Mouse (Mus musculus): ENCODE measurements at regions not wholly inside any gene's neighbourhood (a gene's known extent, or its start where the extent isn't known, plus 50 kb on each side); places are given as distances from the start of the nearest gene placed in this dataset.

GRCm38 (mm10) chr4:125938186-125938585 is 86.2 kb upstream of the Csf3r start:
- no peaks in the 10 kb centered on the region for H3K36me3 ChIP-seq (ENCODE audit: control insufficient read depth, insufficient read depth, low read length, poor library complexity, severe bottlenecking)
- DNase-seq (ENCODE audit: low read depth, low spot score), result no peak
- no peaks in the 10 kb centered on the region for H3K27me3 ChIP-seq (ENCODE audit: control insufficient read depth, insufficient read depth, low read length, poor library complexity, severe bottlenecking)

GRCm38 (mm10) chr4:125941266-125941665 is 83.1 kb upstream of the Csf3r start:
- DNase-seq (ENCODE audit: low read depth, low spot score), result no peak
- Histone ChIP-seq H3K36me3 (ENCODE audit: control insufficient read depth, insufficient read depth, low read length, poor library complexity, severe bottlenecking) (no peaks in the 10 kb centered on the region), H3K27me3 (ENCODE audit: control insufficient read depth, insufficient read depth, low read length, poor library complexity, severe bottlenecking) (no peaks in the 10 kb centered on the region)

GRCm38 (mm10) chr4:125941916-125942315 is 82.4 kb upstream of the Csf3r start:
- H3K27me3 ChIP-seq (ENCODE audit: control insufficient read depth, insufficient read depth, low read length, poor library complexity, severe bottlenecking), result no peaks in the 10 kb centered on the region
- H3K36me3 ChIP-seq (ENCODE audit: control insufficient read depth, insufficient read depth, low read length, poor library complexity, severe bottlenecking), result no peaks in the 10 kb centered on the region
- DNase-seq (ENCODE audit: low read depth, low spot score), result peak; percentile 32

- Histone ChIP-seq H3K36me3 (ENCODE audit: control insufficient read depth, insufficient read depth, low read length, poor library complexity, severe bottlenecking) (no peaks in the 10 kb centered on the region), H3K27me3 (ENCODE audit: control insufficient read depth, insufficient read depth, low read length, poor library complexity, severe bottlenecking) (no peaks in the 10 kb centered on the region)
- no peak for DNase-seq (ENCODE audit: low read depth, low spot score)
Measured at GRCm38 (mm10) chr4:125945062-125945461, 79.3 kb upstream of the Csf3r start.

- DNase-seq (ENCODE audit: low read depth, low spot score), result no peak
- Histone ChIP-seq H3K36me3 (ENCODE audit: control insufficient read depth, insufficient read depth, low read length, poor library complexity, severe bottlenecking) (no peaks in the 10 kb centered on the region), H3K27me3 (ENCODE audit: control insufficient read depth, insufficient read depth, low read length, poor library complexity, severe bottlenecking) (no peaks in the 10 kb centered on the region)
Measured at GRCm38 (mm10) chr4:125959426-125959825, 64.9 kb upstream of the Csf3r start.

- H3K36me3 ChIP-seq (ENCODE audit: control insufficient read depth, insufficient read depth, low read length, poor library complexity, severe bottlenecking), result no peaks in the 10 kb centered on the region
- no peaks in the 10 kb centered on the region for H3K27me3 ChIP-seq (ENCODE audit: control insufficient read depth, insufficient read depth, low read length, poor library complexity, severe bottlenecking)
- DNase-seq (ENCODE audit: low read depth, low spot score), result no peak
Measured at GRCm38 (mm10) chr4:125960704-125961279, 63.6 kb upstream of the Csf3r start.

- no peaks in the 10 kb centered on the region for H3K36me3 ChIP-seq (ENCODE audit: control insufficient read depth, insufficient read depth, low read length, poor library complexity, severe bottlenecking)
- H3K27me3 ChIP-seq (ENCODE audit: control insufficient read depth, insufficient read depth, low read length, poor library complexity, severe bottlenecking), result no peaks in the 10 kb centered on the region
- DNase-seq (ENCODE audit: low read depth, low spot score), result peak; percentile 87
Measured at GRCm38 (mm10) chr4:125962677-125963076, 61.7 kb upstream of the Csf3r start.

Measured in splenic B cell, adult 2 months (primary cell).